Mouse (Mus musculus) lung, embryonic 15.5 days (tissue): ENCODE measurements around the gene Hipk3. TPM values are rescaled to one million over a fixed set of nuclear protein-coding genes. Genes with fewer than 3 reads are reported as not detected.

Source experiments
- ATAC-seq: fragments of 200-750 bp; cut with Nextera tagmentation; 2 replicates; pipeline ENCODE4 v1.8.0; 2017; ENCODE audit warnings: moderate number of reproducible peaks, borderline replicate concordance; ENCODE audit not compliant: low FRiP score, low TSS enrichment; ENCODE audit errors: extremely low read depth
- H3K27ac ChIP-seq: fragments of 300-500 bp; sonication (generic); 2 replicates; pipeline ENCODE4 v1.5.1; 2015; ENCODE audit warnings: moderate library complexity, mild to moderate bottlenecking, inconsistent platforms
- H3K27me3 ChIP-seq: fragments of 300-500 bp; sonication (generic); 2 replicates; pipeline ENCODE4 v1.6.1; 2015; ENCODE audit warnings: inconsistent platforms
- H3K36me3 ChIP-seq: fragments of 300-500 bp; sonication (generic); 2 replicates; pipeline ENCODE4 v1.6.1; 2015; ENCODE audit warnings: inconsistent platforms
- H3K4me1 ChIP-seq: fragments of 300-500 bp; sonication (generic); 2 replicates; pipeline ENCODE4 v1.6.1; 2015; ENCODE audit warnings: inconsistent platforms
- H3K4me2 ChIP-seq: fragments of 300-500 bp; sonication (generic); 2 replicates; pipeline ENCODE4 v1.6.1; 2015; ENCODE audit warnings: inconsistent platforms, mild to moderate bottlenecking, moderate library complexity
- H3K4me3 ChIP-seq: fragments of 300-500 bp; sonication (generic); 2 replicates; pipeline ENCODE4 v1.5.1; 2015; ENCODE audit warnings: mild to moderate bottlenecking, inconsistent platforms
- H3K9ac ChIP-seq: fragments of 300-500 bp; sonication (generic); 2 replicates; pipeline ENCODE4 v1.6.1; 2015; ENCODE audit warnings: inconsistent platforms
- H3K9me3 ChIP-seq: fragments of 300-500 bp; sonication (generic); 2 replicates; pipeline ENCODE4 v1.6.1; 2016; ENCODE audit warnings: inconsistent platforms
- WGBS: fragments of 180-500 bp; shearing (Covaris S2); methylation state at CpG from one replicate; pipeline ENCODE4 v1.1.7; 2015; 5-methylcytosine and 5-hydroxymethylcytosine counted together
- polyA plus RNA-seq: library from polyadenylated mRNA; unstranded; fragments of >200 nt; fragmentation: Nextera tagmentation; extraction: Ambion mirVana; gene quantifications from 2 replicates; pipeline ENCODE4 v1.2.1, GENCODE M21; 2015

The Hipk3 gene
- polyA plus RNA-seq, 1 experiment from 2014 or later: 16.8 TPM

DNA sequence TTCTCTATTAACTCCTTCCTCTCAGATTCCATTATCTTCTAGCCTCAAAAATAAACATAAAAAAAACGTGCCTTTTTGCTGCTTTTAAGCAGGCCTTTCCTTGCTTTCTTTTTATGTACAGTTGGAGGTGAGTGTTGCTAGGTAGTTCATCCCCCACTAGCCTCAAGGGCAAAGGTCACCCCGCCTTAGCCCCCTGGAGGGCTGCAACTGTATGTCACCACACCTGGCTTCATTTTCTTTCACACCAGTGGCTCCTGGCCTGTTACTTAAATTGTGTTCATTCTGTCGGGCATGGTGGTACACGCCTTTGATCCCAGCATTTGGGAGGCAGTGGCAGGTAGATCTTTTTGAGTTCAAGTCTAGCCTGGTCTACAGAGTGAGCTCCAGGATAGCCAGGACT lies 51.9 kb downstream of the Hipk3 start:
- Histone ChIP-seq H3K9me3 (no peaks in the 10 kb centered on the region), H3K27me3 (no peaks in the 10 kb centered on the region), H3K36me3 (peaks cover 24% of the 10 kb centered on the region), H3K4me1 (no peaks in the 10 kb centered on the region), H3K4me2 (no peak overlapping the region), H3K9ac (no peak overlapping the region), H3K4me3 (no peak overlapping the region), H3K27ac (no peak overlapping the region)
- 56% methylated on average over 4 of the region's 4 CpGs for WGBS
- ATAC-seq: no peak

DNA sequence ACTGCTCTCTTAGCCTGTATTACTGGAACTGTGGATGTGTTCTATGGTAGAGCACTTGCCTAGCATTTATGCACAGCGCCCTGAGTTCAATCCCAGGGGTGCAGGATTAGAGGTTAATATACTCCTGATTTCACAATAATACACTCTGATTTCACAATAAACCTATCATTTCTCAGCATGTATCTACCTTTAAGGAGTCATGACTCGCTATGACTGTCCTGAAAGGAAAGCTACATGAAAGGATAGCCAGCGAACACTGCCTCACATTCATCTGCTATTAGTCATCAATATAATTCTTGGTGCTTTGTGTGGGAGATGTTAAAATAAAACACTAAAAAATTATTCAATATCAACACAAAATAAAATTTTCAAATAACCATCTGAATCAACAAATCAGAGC lies 58.0 kb downstream of the Hipk3 start:
- H3K4me1 ChIP-seq: no peaks in the 10 kb centered on the region
- H3K36me3 ChIP-seq: peaks cover 56% of the 10 kb centered on the region
- no peak overlapping the region for H3K9ac ChIP-seq
- no peak for ATAC-seq
- H3K4me2 ChIP-seq: no peak overlapping the region
- H3K27me3 ChIP-seq: no peaks in the 10 kb centered on the region
- no peak overlapping the region for H3K27ac ChIP-seq
- 90% methylated on average over 3 of the region's 3 CpGs for WGBS
- H3K4me3 ChIP-seq: no peak overlapping the region
- no peaks in the 10 kb centered on the region for H3K9me3 ChIP-seq

DNA sequence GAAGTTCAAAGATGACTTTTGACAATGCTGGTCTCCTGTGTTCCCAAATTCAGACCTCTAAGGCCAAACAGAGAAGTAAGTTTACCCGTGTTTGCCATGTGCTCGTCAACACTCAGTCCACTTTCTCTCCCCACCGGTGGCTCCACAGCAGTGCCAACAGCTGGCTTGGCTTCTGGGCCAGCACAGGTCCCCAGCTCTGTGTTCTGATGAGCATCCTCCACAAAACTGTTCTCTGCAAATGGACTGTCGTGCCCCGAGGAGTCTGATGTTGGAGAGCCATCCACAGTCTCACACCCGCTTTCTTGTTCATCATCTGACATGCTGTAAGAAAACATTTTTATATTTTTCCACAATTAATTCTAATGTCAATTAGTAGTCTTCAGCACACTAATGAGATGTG lies 63.2 kb downstream of the Hipk3 start:
- Histone ChIP-seq H3K4me1 (no peaks in the 10 kb centered on the region), H3K9me3 (no peaks in the 10 kb centered on the region), H3K36me3 (peaks cover 52% of the 10 kb centered on the region), H3K4me2 (no peak overlapping the region), H3K9ac (no peak overlapping the region), H3K4me3 (no peak overlapping the region), H3K27ac (no peak overlapping the region), H3K27me3 (no peaks in the 10 kb centered on the region)
- ATAC-seq: no peak
- WGBS: 84% methylated on average over 6 of the region's 6 CpGs

DNA sequence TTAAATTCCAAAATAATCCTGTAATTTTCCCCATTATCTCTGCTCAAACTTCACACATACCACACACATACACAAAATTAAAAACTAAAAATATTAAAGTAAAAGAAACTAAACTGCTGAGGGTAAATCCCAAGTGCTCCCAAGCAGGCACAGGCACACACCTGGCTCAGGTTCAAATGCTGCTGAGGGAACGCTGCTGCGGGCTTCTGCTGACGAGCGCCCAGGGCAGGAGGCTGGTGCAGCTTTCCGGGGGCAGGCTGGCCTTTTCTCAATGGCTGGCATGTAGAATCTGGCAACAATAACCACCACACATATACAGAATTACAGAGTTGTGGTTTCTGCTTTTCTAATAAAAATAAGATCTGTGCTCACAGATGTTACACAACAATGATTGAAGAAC lies 63.7 kb downstream of the Hipk3 start:
- Histone ChIP-seq H3K36me3 (peaks cover 49% of the 10 kb centered on the region), H3K9ac (no peak overlapping the region), H3K27me3 (no peaks in the 10 kb centered on the region), H3K4me3 (no peak overlapping the region), H3K4me2 (no peak overlapping the region), H3K9me3 (no peaks in the 10 kb centered on the region), H3K4me1 (no peaks in the 10 kb centered on the region), H3K27ac (no peak overlapping the region)
- ATAC-seq: no peak
- 92% methylated on average over 5 of the region's 5 CpGs for whole genome bisulfite sequencing

DNA sequence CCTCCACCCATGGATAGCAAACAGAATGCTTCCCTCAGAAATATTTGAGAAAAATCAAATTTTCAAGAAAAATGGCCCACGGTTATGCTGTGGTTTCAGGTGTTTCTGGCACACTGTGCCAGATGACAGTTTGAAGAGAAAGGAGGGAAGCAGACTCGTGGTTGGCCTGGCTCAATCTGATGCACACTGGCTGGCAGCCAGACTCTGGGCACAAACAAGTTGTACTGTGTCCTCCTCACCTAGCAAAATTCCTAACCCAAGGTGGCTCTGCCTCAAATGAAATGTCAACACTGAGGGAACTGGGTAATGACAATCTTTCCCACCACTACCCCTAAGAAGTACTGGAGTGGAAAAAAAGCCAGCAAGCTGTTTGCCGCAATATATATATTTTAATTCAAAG lies 68.1 kb downstream of the Hipk3 start:
- H3K9ac ChIP-seq: no peak overlapping the region
- no peak for ATAC-seq
- WGBS: 68% methylated on average over 3 of the region's 3 CpGs
- H3K4me1 ChIP-seq: no peaks in the 10 kb centered on the region
- no peak overlapping the region for H3K4me2 ChIP-seq
- H3K27ac ChIP-seq: no peak overlapping the region
- H3K9me3 ChIP-seq: no peaks in the 10 kb centered on the region
- peaks cover 18% of the 10 kb centered on the region for H3K36me3 ChIP-seq
- no peaks in the 10 kb centered on the region for H3K27me3 ChIP-seq
- H3K4me3 ChIP-seq: no peak overlapping the region

GRCm38 (mm10) chr2:104422230-104422629 lies 72.0 kb downstream of the Hipk3 start:
- H3K27ac ChIP-seq: no peak overlapping the region
- peak; percentile 49; the same call in 1 of the 2 replicates for ATAC-seq

DNA sequence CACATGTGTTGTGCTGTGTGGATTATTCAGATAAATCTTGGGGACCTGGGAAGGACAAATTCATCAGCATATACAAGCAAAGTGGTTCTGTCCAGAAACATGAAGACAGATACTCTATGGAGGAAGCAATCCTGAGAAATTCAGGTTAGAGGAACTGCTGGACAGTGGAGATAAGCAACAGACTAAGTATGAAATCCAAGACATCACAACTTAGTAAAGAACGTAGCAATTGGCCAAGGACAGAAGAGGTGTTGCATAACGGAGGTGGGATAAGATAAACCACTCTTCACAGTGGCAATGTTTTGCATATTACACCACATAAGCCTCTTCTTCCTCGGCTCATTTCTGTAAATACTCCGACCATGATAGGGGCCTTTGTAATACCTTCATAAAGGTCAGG lies 73.4 kb downstream of the Hipk3 start:
- Histone ChIP-seq H3K9ac (no peak overlapping the region), H3K4me1 (no peaks in the 10 kb centered on the region), H3K9me3 (no peaks in the 10 kb centered on the region), H3K4me3 (no peak overlapping the region), H3K36me3 (no peaks in the 10 kb centered on the region), H3K27me3 (no peaks in the 10 kb centered on the region), H3K4me2 (no peak overlapping the region), H3K27ac (no peak overlapping the region)
- WGBS: 62% methylated on average over 4 of the region's 4 CpGs
- no peak for ATAC-seq

More at GRCm38 (mm10) chr2:104422230-104422629, 72.0 kb downstream of the Hipk3 start:
- H3K36me3 ChIP-seq: no peaks in the 10 kb centered on the region
- no peak overlapping the region for H3K4me2 ChIP-seq
- no peaks in the 10 kb centered on the region for H3K4me1 ChIP-seq
- 6% methylated on average over 1 of the region's 1 CpGs for WGBS
- H3K9me3 ChIP-seq: no peaks in the 10 kb centered on the region
- H3K4me3 ChIP-seq: no peak overlapping the region
- no peak overlapping the region for H3K9ac ChIP-seq
- H3K27me3 ChIP-seq: no peaks in the 10 kb centered on the region

- H3K9me3 ChIP-seq: no peaks in the 10 kb centered on the region
- no peak overlapping the region for H3K4me2 ChIP-seq
- H3K27ac ChIP-seq: no peak overlapping the region
- H3K9ac ChIP-seq: no peak overlapping the region
- ATAC-seq: no peak
- H3K4me1 ChIP-seq: no peaks in the 10 kb centered on the region
- H3K36me3 ChIP-seq: no peaks in the 10 kb centered on the region
- no peak overlapping the region for H3K4me3 ChIP-seq
- no peaks in the 10 kb centered on the region for H3K27me3 ChIP-seq
- 73% methylated on average over 1 of the region's 1 CpGs for WGBS
Measured at GRCm38 (mm10) chr2:104419999-104420398, 74.2 kb downstream of the Hipk3 start.

DNA sequence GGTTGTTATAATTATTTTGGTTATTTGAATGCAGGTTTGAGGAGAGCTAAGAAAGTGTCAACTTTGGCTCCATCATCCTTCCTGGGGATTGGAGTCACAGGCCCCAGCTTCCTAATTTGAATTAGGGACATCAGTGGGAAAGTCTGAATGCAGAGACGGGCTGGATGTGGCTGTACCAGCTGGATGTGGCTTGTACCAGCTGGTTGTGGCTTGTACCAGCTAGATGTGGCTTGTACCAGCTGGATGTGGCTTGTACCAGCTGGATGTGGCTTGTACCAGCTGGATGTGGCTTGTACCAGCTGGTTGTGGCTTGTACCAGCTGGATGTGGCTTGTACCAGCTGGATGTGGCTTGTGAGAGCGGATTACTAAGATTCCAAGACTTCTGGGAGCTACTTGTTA lies 74.8 kb downstream of the Hipk3 start:
- no peak overlapping the region for H3K27ac ChIP-seq
- H3K9me3 ChIP-seq: no peaks in the 10 kb centered on the region
- ATAC-seq: no peak
- H3K4me1 ChIP-seq: no peaks in the 10 kb centered on the region
- H3K9ac ChIP-seq: no peak overlapping the region
- no peak overlapping the region for H3K4me2 ChIP-seq
- no peak overlapping the region for H3K4me3 ChIP-seq
- WGBS: 89% methylated on average over 2 of the region's 2 CpGs
- no peaks in the 10 kb centered on the region for H3K27me3 ChIP-seq
- H3K36me3 ChIP-seq: no peaks in the 10 kb centered on the region

DNA sequence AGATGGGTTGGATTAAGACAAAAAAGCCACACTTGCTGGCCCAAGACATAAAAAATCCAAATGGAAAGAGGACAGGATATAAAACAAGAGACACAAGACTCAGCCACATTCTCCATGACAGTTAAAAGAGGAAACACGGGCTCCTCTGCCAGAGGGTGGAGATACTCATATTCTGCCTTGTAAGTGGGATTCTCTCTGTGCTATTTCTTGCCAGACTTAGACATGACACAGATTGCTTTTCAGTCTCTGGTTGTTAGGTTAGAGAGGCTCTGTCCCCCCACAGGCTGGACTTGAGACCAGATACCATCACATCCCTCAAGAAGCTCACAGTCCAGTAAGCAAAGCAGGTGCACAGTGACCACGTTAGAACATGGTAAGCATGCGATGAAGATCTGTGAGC lies 81.2 kb downstream of the Hipk3 start:
- peaks cover 55% of the 10 kb centered on the region for H3K27me3 ChIP-seq
- 75% methylated on average over 3 of the region's 3 CpGs for WGBS

DNA sequence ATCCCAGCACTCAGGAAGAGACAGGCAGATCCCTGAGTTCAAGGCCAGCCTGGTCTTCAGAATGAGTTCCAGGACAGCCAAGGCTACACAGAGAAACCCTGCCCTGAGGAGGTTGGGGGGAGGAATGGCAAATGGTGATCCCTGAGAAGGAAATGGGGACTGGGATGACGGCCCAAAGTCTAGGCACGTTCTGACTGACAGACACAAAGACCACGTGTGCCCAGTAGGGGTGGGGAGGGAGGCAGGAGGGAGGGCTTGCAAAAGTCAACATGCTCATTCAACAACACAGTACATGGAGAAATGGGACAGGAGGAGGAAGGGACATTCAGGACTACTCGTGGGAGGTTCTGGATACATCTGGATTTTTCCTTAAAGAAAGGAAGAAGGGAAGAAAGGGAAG lies 81.8 kb downstream of the Hipk3 start:
- Histone ChIP-seq H3K27ac (no peak overlapping the region), H3K27me3 (peaks cover 60% of the 10 kb centered on the region)

More for the DNA sequence above, 81.2 kb downstream of the Hipk3 start:
- Histone ChIP-seq H3K27ac (no peak overlapping the region), H3K9me3 (no peaks in the 10 kb centered on the region), H3K4me1 (peaks cover 13% of the 10 kb centered on the region), H3K36me3 (no peaks in the 10 kb centered on the region), H3K4me2 (no peak overlapping the region), H3K9ac (no peak overlapping the region), H3K4me3 (no peak overlapping the region)
- no peak for ATAC-seq

DNA sequence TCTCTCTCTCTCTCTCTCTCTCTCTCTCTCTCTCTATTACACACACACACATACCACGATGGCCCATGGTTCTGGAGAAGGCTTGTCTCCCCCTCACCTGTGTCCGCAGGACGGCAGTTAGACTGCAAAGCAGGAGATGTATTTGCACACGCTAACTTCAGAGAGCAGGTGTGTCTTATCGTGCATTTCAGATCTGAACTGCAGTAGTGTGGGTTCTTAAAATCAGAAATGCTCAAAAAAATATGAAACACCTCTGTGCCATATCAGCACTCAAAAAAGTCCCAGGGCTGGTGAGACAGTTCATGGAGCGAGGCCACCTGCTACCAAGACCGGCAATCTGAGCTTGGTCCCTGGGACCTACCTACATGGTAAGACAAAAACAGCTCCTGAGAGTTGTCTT lies 82.4 kb downstream of the Hipk3 start:
- Histone ChIP-seq H3K4me1 (peaks cover 13% of the 10 kb centered on the region), H3K9me3 (no peaks in the 10 kb centered on the region), H3K4me2 (no peak overlapping the region), H3K27ac (no peak overlapping the region), H3K4me3 (no peak overlapping the region), H3K36me3 (no peaks in the 10 kb centered on the region), H3K9ac (no peak overlapping the region), H3K27me3 (peaks cover 67% of the 10 kb centered on the region)
- no peak for ATAC-seq
- WGBS: 76% methylated on average over 7 of the region's 7 CpGs

More for the DNA sequence above, 81.8 kb downstream of the Hipk3 start:
- Histone ChIP-seq H3K9me3 (no peaks in the 10 kb centered on the region), H3K36me3 (no peaks in the 10 kb centered on the region), H3K4me1 (peaks cover 13% of the 10 kb centered on the region), H3K4me2 (no peak overlapping the region), H3K9ac (no peak overlapping the region), H3K4me3 (no peak overlapping the region)
- no peak for ATAC-seq
- 18% methylated on average over 4 of the region's 4 CpGs for WGBS

DNA sequence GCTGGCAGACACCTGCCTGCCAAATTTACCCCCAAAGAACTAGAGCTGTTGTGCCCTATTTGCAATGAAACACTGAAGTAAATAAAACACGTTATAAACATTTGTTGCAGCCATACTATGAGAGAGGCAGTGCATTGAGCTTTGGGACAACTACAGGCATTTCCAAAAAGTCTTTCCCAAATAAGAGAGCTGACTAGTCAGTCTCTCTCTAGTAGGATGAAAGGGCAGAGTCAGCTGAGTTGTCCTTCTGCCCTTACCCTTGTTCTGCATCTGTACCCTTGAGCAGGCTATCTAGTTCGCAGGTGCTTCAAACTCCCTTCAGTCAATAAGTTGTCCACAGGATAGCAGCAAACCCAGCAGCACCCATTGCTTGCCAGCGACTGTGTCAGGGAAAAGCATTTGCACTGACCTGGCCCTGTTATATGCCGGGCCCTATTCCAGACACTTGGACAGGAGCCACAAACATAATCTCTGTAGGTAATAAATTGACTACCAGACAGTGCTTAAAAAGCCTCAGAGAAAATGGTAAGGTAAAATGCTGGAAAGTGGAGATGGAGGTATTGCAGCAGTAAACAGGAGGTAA lies 83.2 kb downstream of the Hipk3 start, which contains the start of gene D430041D05Rik:
Gene D430041D05Rik, minus strand, starts transcription at position 51 of the 583 bp plus-strand sequence.
- Histone ChIP-seq H3K4me3 (peak within 1 kb of the TSS; percentile 57), H3K27me3 (peaks cover 67% of the 10 kb centered on the region), H3K36me3 (no peaks in the 10 kb centered on the region), H3K4me2 (peak within 1 kb of the TSS; percentile 100), H3K9me3 (no peaks in the 10 kb centered on the region), H3K27ac (no peak within 1 kb of the TSS), H3K9ac (peak within 1 kb of the TSS; percentile 51), H3K4me1 (peaks cover 13% of the 10 kb centered on the region)
- no peak for ATAC-seq
- WGBS: 54% methylated on average over 4 of the region's 4 CpGs
